Mouse (Mus musculus): Measurements from ENCODE around the gene Cacna1f.
A peak's percentile ranks its signal among the peaks of the same experiment; 100 is the strongest.

Cacna1f gene

GRCm38 (mm10) chrX:7678986-7679385 lies 72.1 kb downstream of the Cacna1f start:
- DNase-seq, result no peak

GRCm38 (mm10) chrX:7679405-7680056 lies 72.6 kb downstream of the Cacna1f start:
- DNase-seq, result peak; percentile 99

GRCm38 (mm10) chrX:7680057-7680412 lies 73.2 kb downstream of the Cacna1f start:
- DNase-seq, result no peak

- DNase-seq, result peak; percentile 96
Measured at GRCm38 (mm10) chrX:7680864-7681263, 74.0 kb downstream of the Cacna1f start, which contains the start of gene Magix. Gene Magix, minus strand, starts transcription at chrX:7681251.

Measured in heart, adult 11 months (tissue).